Mouse (Mus musculus) lung, embryonic 15.5 days (tissue): ENCODE results near the gene Angel2. TPM values are rescaled to one million over a fixed set of nuclear protein-coding genes. Genes with fewer than 3 reads are reported as not detected.
A peak's percentile ranks its signal among the peaks of the same experiment; 100 is the strongest.

Source experiments
- ATAC-seq: fragments of 200-750 bp; cut with Nextera tagmentation; 2 replicates; pipeline ENCODE4 v1.8.0; 2017; ENCODE audit warnings: moderate number of reproducible peaks, borderline replicate concordance; ENCODE audit not compliant: low FRiP score, low TSS enrichment; ENCODE audit errors: extremely low read depth
- H3K27ac ChIP-seq: fragments of 300-500 bp; sonication (generic); 2 replicates; pipeline ENCODE4 v1.5.1; 2015; ENCODE audit warnings: moderate library complexity, mild to moderate bottlenecking, inconsistent platforms
- H3K27me3 ChIP-seq: fragments of 300-500 bp; sonication (generic); 2 replicates; pipeline ENCODE4 v1.6.1; 2015; ENCODE audit warnings: inconsistent platforms
- H3K36me3 ChIP-seq: fragments of 300-500 bp; sonication (generic); 2 replicates; pipeline ENCODE4 v1.6.1; 2015; ENCODE audit warnings: inconsistent platforms
- H3K4me1 ChIP-seq: fragments of 300-500 bp; sonication (generic); 2 replicates; pipeline ENCODE4 v1.6.1; 2015; ENCODE audit warnings: inconsistent platforms
- H3K4me2 ChIP-seq: fragments of 300-500 bp; sonication (generic); 2 replicates; pipeline ENCODE4 v1.6.1; 2015; ENCODE audit warnings: inconsistent platforms, mild to moderate bottlenecking, moderate library complexity
- H3K4me3 ChIP-seq: fragments of 300-500 bp; sonication (generic); 2 replicates; pipeline ENCODE4 v1.5.1; 2015; ENCODE audit warnings: mild to moderate bottlenecking, inconsistent platforms
- H3K9ac ChIP-seq: fragments of 300-500 bp; sonication (generic); 2 replicates; pipeline ENCODE4 v1.6.1; 2015; ENCODE audit warnings: inconsistent platforms
- H3K9me3 ChIP-seq: fragments of 300-500 bp; sonication (generic); 2 replicates; pipeline ENCODE4 v1.6.1; 2016; ENCODE audit warnings: inconsistent platforms
- WGBS: fragments of 180-500 bp; shearing (Covaris S2); methylation state at CpG from one replicate; pipeline ENCODE4 v1.1.7; 2015; 5-methylcytosine and 5-hydroxymethylcytosine counted together
- polyA plus RNA-seq: library from polyadenylated mRNA; unstranded; fragments of >200 nt; fragmentation: Nextera tagmentation; extraction: Ambion mirVana; gene quantifications from 2 replicates; pipeline ENCODE4 v1.2.1, GENCODE M21; 2015

Gene Angel2
- polyA plus RNA-seq, 1 experiment from 2014 or later = 40.4 TPM

DNA sequence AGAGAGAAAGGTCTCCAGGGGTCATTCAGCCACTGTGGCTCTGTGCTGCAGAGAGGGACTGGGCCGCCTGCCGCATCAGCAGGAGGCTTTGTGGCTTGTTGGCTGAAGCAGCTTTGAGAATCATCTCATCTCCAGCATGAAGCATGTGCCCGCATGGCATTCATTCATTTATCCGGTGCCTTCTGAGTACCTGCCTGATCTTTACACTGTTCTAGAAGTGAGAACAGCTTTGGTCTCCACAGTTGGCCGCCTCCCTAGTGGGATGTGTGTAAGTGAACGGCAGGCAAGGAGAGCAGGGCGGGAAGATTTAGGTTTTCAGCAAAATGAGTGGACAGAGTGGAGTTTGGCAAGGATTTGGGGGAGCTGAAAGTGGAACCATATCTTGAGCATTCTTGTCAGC lies 14.9 kb downstream of the Angel2 start:
- Histone ChIP-seq H3K27me3 (no peaks in the 10 kb centered on the region), H3K27ac (no peak overlapping the region), H3K4me1 (no peaks in the 10 kb centered on the region), H3K4me2 (no peak overlapping the region), H3K36me3 (peaks cover 77% of the 10 kb centered on the region), H3K9ac (no peak overlapping the region), H3K9me3 (no peaks in the 10 kb centered on the region), H3K4me3 (no peak overlapping the region)
- WGBS = 92% methylated on average over 7 of the region's 7 CpGs
- ATAC-seq = no peak

GRCm38 (mm10) chr1:190944109-190944760 lies 19.3 kb downstream of the Angel2 start:
- no peaks in the 10 kb centered on the region for H3K9me3 ChIP-seq
- H3K27me3 ChIP-seq = no peaks in the 10 kb centered on the region
- H3K27ac ChIP-seq = no peak overlapping the region
- H3K9ac ChIP-seq = no peak overlapping the region
- WGBS = 48% methylated on average over 6 of the region's 6 CpGs
- no peak overlapping the region for H3K4me3 ChIP-seq
- H3K4me2 ChIP-seq = no peak overlapping the region
- ATAC-seq = peak; percentile 67; the same call in 1 of the 2 replicates
- H3K36me3 ChIP-seq = peaks cover 71% of the 10 kb centered on the region
- no peaks in the 10 kb centered on the region for H3K4me1 ChIP-seq

DNA sequence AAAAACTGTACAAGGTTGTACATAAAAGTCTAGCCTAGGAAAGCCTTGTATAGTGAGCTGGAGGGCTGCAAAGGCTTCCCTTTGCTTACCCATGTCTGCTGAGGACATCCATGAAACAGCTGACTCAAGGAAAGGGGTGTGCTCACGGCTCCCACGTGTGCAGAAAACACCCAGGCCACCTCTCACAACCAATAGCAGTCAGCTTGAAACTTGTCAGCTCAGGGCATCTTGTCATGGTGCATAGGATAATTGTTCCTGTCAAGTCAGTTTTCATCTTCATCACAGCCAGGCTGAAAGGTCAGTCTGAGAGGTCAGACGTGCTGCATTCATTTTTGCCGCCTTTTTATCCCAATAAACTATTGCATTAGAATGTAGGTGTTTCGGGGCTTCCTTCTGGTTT lies 23.1 kb downstream of the Angel2 start:
- WGBS = 77% methylated on average over 5 of the region's 5 CpGs
- ATAC-seq = no peak
- no peak overlapping the region for H3K4me3 ChIP-seq

DNA sequence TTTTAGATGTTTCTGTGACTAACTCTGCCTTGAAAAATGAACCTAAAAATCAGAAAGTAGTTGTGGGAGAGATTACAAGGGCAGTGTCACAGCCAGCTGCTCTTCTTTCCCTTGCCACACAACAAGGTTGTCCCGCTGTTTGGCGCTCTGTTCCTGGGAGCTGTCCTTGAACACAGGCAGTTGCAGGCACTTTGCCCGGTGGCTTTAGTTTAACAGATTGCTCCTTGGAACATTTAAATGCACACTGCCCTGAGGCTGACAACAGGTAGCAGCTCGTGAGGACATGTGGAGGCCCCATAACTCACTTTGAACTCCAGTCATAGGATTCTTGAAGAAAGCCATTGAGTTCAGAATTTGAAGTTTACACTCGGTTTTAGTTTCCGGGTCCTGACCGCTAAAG lies 23.5 kb downstream of the Angel2 start:
- H3K36me3 ChIP-seq = peaks cover 42% of the 10 kb centered on the region
- WGBS = 87% methylated on average over 7 of the region's 7 CpGs
- no peak for ATAC-seq

More for the DNA sequence above, 23.1 kb downstream of the Angel2 start:
- H3K9ac ChIP-seq = no peak overlapping the region
- H3K9me3 ChIP-seq = no peaks in the 10 kb centered on the region
- H3K36me3 ChIP-seq = peaks cover 44% of the 10 kb centered on the region
- H3K27ac ChIP-seq = no peak overlapping the region
- no peaks in the 10 kb centered on the region for H3K27me3 ChIP-seq
- H3K4me1 ChIP-seq = no peaks in the 10 kb centered on the region
- no peak overlapping the region for H3K4me2 ChIP-seq

DNA sequence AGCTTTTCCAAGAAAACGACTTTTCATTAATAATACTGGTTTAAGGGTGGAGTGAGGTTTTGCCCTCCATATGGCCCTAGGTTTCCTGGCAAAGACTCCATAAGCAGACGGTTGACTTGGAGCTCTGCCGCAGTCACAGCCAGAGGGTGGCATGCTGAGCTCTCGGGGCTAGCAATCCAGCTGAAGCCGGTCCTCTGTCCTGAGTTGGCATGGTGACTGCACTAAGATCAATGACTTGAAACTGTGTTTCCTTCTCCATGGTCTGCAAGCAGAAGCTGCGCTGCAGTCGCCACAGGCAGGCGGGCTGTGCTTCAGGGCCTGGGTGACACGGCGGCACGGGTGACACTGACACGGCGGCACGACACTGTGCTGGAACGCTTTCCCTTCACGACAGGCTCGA lies 23.9 kb downstream of the Angel2 start:
- 83% methylated on average over 17 of the region's 17 CpGs for WGBS
- H3K27ac ChIP-seq = no peak overlapping the region
- peaks cover 42% of the 10 kb centered on the region for H3K36me3 ChIP-seq
- no peak overlapping the region for H3K4me2 ChIP-seq
- H3K4me1 ChIP-seq = no peaks in the 10 kb centered on the region
- no peak overlapping the region for H3K4me3 ChIP-seq
- no peak overlapping the region for H3K9ac ChIP-seq
- H3K9me3 ChIP-seq = no peaks in the 10 kb centered on the region
- no peaks in the 10 kb centered on the region for H3K27me3 ChIP-seq
- no peak for ATAC-seq

More for the DNA sequence above, 23.5 kb downstream of the Angel2 start:
- Histone ChIP-seq H3K27ac (no peak overlapping the region), H3K27me3 (no peaks in the 10 kb centered on the region), H3K4me2 (no peak overlapping the region), H3K9me3 (no peaks in the 10 kb centered on the region), H3K9ac (no peak overlapping the region), H3K4me1 (no peaks in the 10 kb centered on the region), H3K4me3 (no peak overlapping the region)

DNA sequence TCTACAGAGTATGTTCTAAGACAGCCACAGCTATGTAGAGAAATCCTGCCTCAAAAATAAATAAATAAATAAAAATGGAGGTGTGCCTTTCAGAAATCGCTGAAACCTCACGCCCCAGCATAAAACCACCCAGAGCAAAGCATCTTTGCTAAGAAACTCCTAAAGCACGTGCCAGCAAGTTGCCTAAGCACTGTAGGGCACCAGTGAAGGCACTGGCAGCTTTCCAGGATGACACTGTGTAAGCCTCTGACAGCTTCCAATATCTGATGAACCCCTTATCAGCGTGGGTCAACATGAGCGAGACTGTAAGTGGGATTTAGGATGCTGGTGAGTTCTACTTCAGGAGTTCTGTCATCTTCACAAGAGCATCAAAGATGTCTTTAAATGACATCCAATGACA lies 26.1 kb downstream of the Angel2 start:
- H3K27ac ChIP-seq = no peak overlapping the region
- no peak for ATAC-seq
- H3K36me3 ChIP-seq = peaks cover 43% of the 10 kb centered on the region
- 70% methylated on average over 5 of the region's 5 CpGs for WGBS
- no peaks in the 10 kb centered on the region for H3K4me1 ChIP-seq
- H3K9me3 ChIP-seq = no peaks in the 10 kb centered on the region
- no peak overlapping the region for H3K4me3 ChIP-seq
- H3K4me2 ChIP-seq = no peak overlapping the region
- no peak overlapping the region for H3K9ac ChIP-seq
- no peaks in the 10 kb centered on the region for H3K27me3 ChIP-seq

GRCm38 (mm10) chr1:190953009-190953408 lies 28.1 kb downstream of the Angel2 start:
- no peaks in the 10 kb centered on the region for H3K4me1 ChIP-seq
- no peak overlapping the region for H3K4me3 ChIP-seq
- 86% methylated on average over 3 of the region's 3 CpGs for WGBS
- ATAC-seq = no peak
- peaks cover 45% of the 10 kb centered on the region for H3K36me3 ChIP-seq
- H3K4me2 ChIP-seq = no peak overlapping the region
- H3K27me3 ChIP-seq = no peaks in the 10 kb centered on the region
- H3K27ac ChIP-seq = no peak overlapping the region
- no peaks in the 10 kb centered on the region for H3K9me3 ChIP-seq
- H3K9ac ChIP-seq = no peak overlapping the region

DNA sequence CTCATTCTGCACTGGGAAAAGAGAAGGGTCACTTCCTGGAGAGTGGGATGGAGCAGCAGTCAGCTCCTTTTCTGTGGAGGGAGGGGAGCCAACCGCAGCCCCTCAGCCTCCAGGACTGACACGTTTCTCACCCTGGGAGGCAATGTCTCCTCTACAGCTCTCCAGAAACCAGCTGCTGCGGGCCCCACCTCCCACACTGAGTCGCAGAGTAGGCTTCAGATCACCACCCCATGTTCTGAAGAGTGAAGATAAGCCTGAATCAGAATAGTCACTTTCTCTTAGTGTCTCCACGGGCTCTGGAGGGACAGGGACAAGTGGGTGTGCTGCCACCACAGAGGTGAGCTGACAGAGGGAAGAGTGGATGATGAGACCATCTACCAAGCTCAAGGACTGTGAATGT lies 33.9 kb downstream of the Angel2 start:
- no peaks in the 10 kb centered on the region for H3K9me3 ChIP-seq
- H3K27me3 ChIP-seq = no peaks in the 10 kb centered on the region
- H3K9ac ChIP-seq = no peak overlapping the region
- H3K4me2 ChIP-seq = no peak overlapping the region
- peaks cover 40% of the 10 kb centered on the region for H3K36me3 ChIP-seq
- 74% methylated on average over 5 of the region's 5 CpGs for WGBS
- H3K4me3 ChIP-seq = no peak overlapping the region
- no peak overlapping the region for H3K27ac ChIP-seq
- no peak for ATAC-seq
- H3K4me1 ChIP-seq = no peaks in the 10 kb centered on the region

GRCm38 (mm10) chr1:190962760-190963159 lies 37.8 kb downstream of the Angel2 start:
- Histone ChIP-seq H3K9me3 (no peaks in the 10 kb centered on the region), H3K27me3 (no peaks in the 10 kb centered on the region), H3K4me3 (no peak overlapping the region), H3K36me3 (peaks cover 23% of the 10 kb centered on the region), H3K4me1 (0 out of 2 replicates have a peak, but pooled peaks cover 4% of the 10 kb centered on the region), H3K4me2 (no peak overlapping the region), H3K27ac (no peak overlapping the region), H3K9ac (no peak overlapping the region)
- no peak for ATAC-seq
- WGBS = 87% methylated on average over 3 of the region's 3 CpGs

DNA sequence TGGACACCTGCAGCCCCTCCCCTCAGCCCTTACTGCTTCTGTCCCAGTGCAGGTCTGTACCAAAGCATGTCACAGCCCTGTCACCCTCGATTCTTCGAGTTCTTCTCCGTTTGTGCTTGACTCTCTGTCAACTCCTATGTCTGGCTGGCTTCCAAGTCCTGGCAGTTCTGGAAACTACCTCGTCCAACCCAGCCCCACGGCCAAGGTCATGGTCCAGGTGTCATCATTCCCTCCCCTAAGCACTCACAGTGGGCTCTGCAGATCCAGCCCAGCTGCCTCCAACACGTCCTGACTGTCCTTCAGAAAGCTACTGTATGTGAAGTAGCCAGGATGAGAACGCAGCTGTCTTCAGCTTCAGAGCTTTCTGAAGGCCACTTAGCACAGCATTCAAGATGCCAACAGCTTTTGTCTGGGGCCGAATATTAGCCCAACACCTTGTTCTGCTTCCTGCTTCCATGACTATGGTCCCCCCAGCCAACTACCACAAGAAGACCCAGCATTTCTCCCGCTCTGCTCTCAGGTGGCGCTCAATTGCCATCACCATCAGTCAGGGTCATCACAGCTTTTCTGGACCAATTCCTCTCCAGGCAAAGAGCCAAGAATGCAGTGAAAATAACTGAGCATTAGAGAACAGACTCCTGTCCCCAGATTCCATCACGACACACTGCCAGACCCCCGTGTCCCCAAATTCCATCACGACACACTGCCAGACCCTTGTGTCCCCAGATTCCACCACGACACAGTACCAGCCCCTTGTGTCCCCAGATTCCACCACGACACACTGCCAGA lies 40.3 kb downstream of the Angel2 start:
- H3K4me1 ChIP-seq = 0 out of 2 replicates have a peak, but pooled peaks cover 4% of the 10 kb centered on the region
- H3K9ac ChIP-seq = no peak overlapping the region
- no peak overlapping the region for H3K4me2 ChIP-seq
- no peaks in the 10 kb centered on the region for H3K9me3 ChIP-seq
- H3K27me3 ChIP-seq = no peaks in the 10 kb centered on the region
- WGBS = 54% methylated on average over 15 of the region's 15 CpGs
- ATAC-seq = no peak
- H3K4me3 ChIP-seq = no peak overlapping the region
- H3K36me3 ChIP-seq = peaks cover 18% of the 10 kb centered on the region
- no peak overlapping the region for H3K27ac ChIP-seq

DNA sequence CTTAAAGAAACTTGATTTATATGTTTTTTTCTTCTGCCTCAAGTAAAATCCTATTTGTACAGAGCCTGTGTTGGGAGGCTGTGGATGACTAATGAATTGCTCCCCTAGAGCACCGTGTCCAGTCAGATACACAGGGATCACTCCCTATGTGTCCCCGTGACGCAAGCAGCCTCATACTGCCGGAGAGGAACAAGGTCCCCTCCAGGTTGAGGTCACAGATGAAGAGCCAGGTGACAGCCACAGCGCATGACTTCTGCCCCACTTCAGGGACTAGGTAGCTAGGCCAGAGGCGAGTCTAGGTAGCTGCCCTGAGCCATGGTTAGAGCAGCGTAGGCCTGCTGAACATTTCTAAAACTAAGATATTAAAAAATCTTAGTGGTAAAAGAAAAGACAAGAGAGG lies 43.1 kb downstream of the Angel2 start:
- 88% methylated on average over 7 of the region's 7 CpGs for WGBS
- Histone ChIP-seq H3K36me3 (peaks cover 19% of the 10 kb centered on the region), H3K4me1 (0 out of 2 replicates have a peak, but pooled peaks cover 8% of the 10 kb centered on the region), H3K9me3 (no peaks in the 10 kb centered on the region), H3K4me3 (no peak overlapping the region), H3K27me3 (no peaks in the 10 kb centered on the region), H3K9ac (no peak overlapping the region), H3K4me2 (no peak overlapping the region), H3K27ac (no peak overlapping the region)
- no peak for ATAC-seq
